Mouse (Mus musculus) heart, adult 2 months (tissue): ENCODE measurements around the gene Cntn2. TPM values are rescaled to one million over a fixed set of nuclear protein-coding genes. Genes with fewer than 3 reads are reported as not detected.
A peak's percentile ranks its signal among the peaks of the same experiment; 100 is the strongest.

Experiments
- DNase-seq, 2 experiments: peaks; one replicate each; pipeline ENCODE4 v3.0.0; 2021
- H3K27ac ChIP-seq: fragments of 200-600 bp; 2 replicates; pipeline ENCODE4 v1.8.1; 2022
- H3K27me3 ChIP-seq: fragments of 200-500 bp; 2 replicates; pipeline ENCODE4 v1.6.1; 2012; ENCODE audit warnings: mild to moderate bottlenecking, low read length, inconsistent platforms, mixed read lengths; ENCODE audit not compliant: control insufficient read depth, insufficient read depth
- H3K36me3 ChIP-seq: fragments of 200-500 bp; 2 replicates; pipeline ENCODE4 v1.6.1; 2012; ENCODE audit warnings: low read length, inconsistent platforms; ENCODE audit not compliant: control insufficient read depth, insufficient read depth
- H3K4me1 ChIP-seq: fragments of 200-500 bp; 2 replicates; pipeline ENCODE4 v1.6.1; 2011; ENCODE audit warnings: low read length; ENCODE audit not compliant: control insufficient read depth, insufficient read depth
- H3K4me3 ChIP-seq: fragments of 200-600 bp; 2 replicates; pipeline ENCODE4 v1.8.1; 2022
- H3K79me2 ChIP-seq: fragments of 200-500 bp; replicated peaks from 2 replicates; pipeline ENCODE4 v1.6.1; 2012; ENCODE audit warnings: mild to moderate bottlenecking, inconsistent platforms, low read length, moderate library complexity, mixed read lengths; ENCODE audit not compliant: control insufficient read depth, insufficient read depth
- H3K9ac ChIP-seq: fragments of 200-500 bp; 2 replicates; pipeline ENCODE4 v1.6.1; 2012; ENCODE audit warnings: low read depth, mild to moderate bottlenecking, control low read depth, inconsistent platforms, low read length, mixed read lengths
- CTCF ChIP-seq: fragments of 200-600 bp; IDR thresholded peaks from 2 replicates; pipeline ENCODE4 v1.8.1; 2022; ENCODE audit warnings: antibody characterized with exemption, mild to moderate bottlenecking, moderate library complexity
- EP300 ChIP-seq: fragments of 200-500 bp; IDR thresholded peaks from 2 replicates; pipeline ENCODE4 v1.6.1; 2011; ENCODE audit warnings: low read depth, low read length, control low read depth; ENCODE audit not compliant: insufficient read depth
- POLR2A ChIP-seq: fragments of 200-500 bp; IDR thresholded peaks from 2 replicates; pipeline ENCODE4 v1.6.1; 2011; ENCODE audit warnings: mild to moderate bottlenecking, low read depth, low read length, control low read depth; ENCODE audit not compliant: insufficient read depth
- WGBS: fragments of 180-500 bp; shearing (Covaris S2); methylation state at CpG from one replicate; pipeline ENCODE4 v1.1.7; 2018; 5-methylcytosine and 5-hydroxymethylcytosine counted together
- intact Hi-C: fragments of 180-260 bp; cut with DNase I; formaldehyde crosslinking; loops from one replicate; pipeline ENCODE4 v1.15.1; 2025
- polyA plus RNA-seq: library from polyadenylated mRNA; depleted of rRNA; stranded (reverse); fragments of >200 nt; gene quantifications from 2 replicates; pipeline ENCODE4 v1.2.3, GENCODE M21; 2012; rRNA removed
- total RNA-seq, 2 experiments: library from RNA; stranded (reverse); gene quantifications; 2 replicates each; pipeline ENCODE4 v1.2.3; 2021

The Cntn2 gene
- total and polyA plus RNA-seq, 3 experiments: 3.5 to 4.4 (median 3.8) TPM

GRCm38 (mm10) chr1:132469519-132469918 is 73.5 kb downstream of the Cntn2 start:
- H3K36me3 ChIP-seq: no peaks in the 10 kb centered on the region
- DNase-seq: no peak
- H3K79me2 ChIP-seq: no peaks in the 10 kb centered on the region
- no peak overlapping the region for H3K4me3 ChIP-seq
- H3K9ac ChIP-seq: no peak overlapping the region
- H3K27me3 ChIP-seq: no peaks in the 10 kb centered on the region
- intact Hi-C loops: no loop called here
- WGBS: 94% methylated on average over 7 of the region's 7 CpGs
- H3K27ac ChIP-seq: no peak overlapping the region
- TF ChIP-seq CTCF (peak; percentile 35), EP300 (no peak), POLR2A (no peak)
- H3K4me1 ChIP-seq: no peaks in the 10 kb centered on the region; the same call in 1 of the 2 replicates

GRCm38 (mm10) chr1:132468926-132469325 is 74.1 kb downstream of the Cntn2 start:
- H3K79me2 ChIP-seq: no peaks in the 10 kb centered on the region
- no peaks in the 10 kb centered on the region for H3K27me3 ChIP-seq
- no peaks in the 10 kb centered on the region for H3K36me3 ChIP-seq
- DNase-seq: no peak
- H3K27ac ChIP-seq: no peak overlapping the region
- no peaks in the 10 kb centered on the region for H3K4me1 ChIP-seq
- H3K4me3 ChIP-seq: no peak overlapping the region
- intact Hi-C loops: no loop called here
- no peak overlapping the region for H3K9ac ChIP-seq
- no peak for TF ChIP-seq POLR2A
- TF ChIP-seq EP300: no peak
- TF ChIP-seq CTCF: no peak

- no peak overlapping the region for H3K9ac ChIP-seq
- intact Hi-C loops: no loop called here
- DNase-seq: no peak
- no peaks in the 10 kb centered on the region for H3K27me3 ChIP-seq
- no peaks in the 10 kb centered on the region for H3K4me1 ChIP-seq
- no peaks in the 10 kb centered on the region; the same call in 1 of the 2 replicates for H3K36me3 ChIP-seq
- no peak overlapping the region for H3K27ac ChIP-seq
- TF ChIP-seq CTCF: no peak
- TF ChIP-seq POLR2A: no peak
- TF ChIP-seq EP300: no peak
- no peak overlapping the region for H3K4me3 ChIP-seq
- H3K79me2 ChIP-seq: no peaks in the 10 kb centered on the region
- WGBS: 70% methylated on average over 5 of the region's 5 CpGs
Observed at GRCm38 (mm10) chr1:132464651-132465050, 78.4 kb downstream of the Cntn2 start.

Other genes starting within 250 kb of the Cntn2 start
- 10 to 100 TPM; 15.4 to 21.0 TPM for gene Klhdc8a, start 244.6 kb downstream of the Cntn2 start, total RNA-seq
- gene Klhdc8a, start 244.6 kb downstream of the Cntn2 start, polyA plus RNA-seq: 15.9 and 18.7 TPM in 2 replicates
- 1 to 10 TPM; 4.1 to 4.3 TPM for gene Nuak2, start 227.1 kb downstream of the Cntn2 start, total RNA-seq
- 2.8 and 4.0 TPM in 2 replicates for gene Nuak2, start 227.1 kb downstream of the Cntn2 start, polyA plus RNA-seq
- gene Tmcc2, start 152.0 kb downstream of the Cntn2 start, total RNA-seq: 10 to 100 TPM; 21.9 to 25.4 TPM
- gene Tmcc2, start 152.0 kb downstream of the Cntn2 start, polyA plus RNA-seq: 17.5 and 19.4 TPM in 2 replicates
- 10 to 100 TPM; 14.6 to 16.0 TPM for gene Dstyk, start 125.7 kb downstream of the Cntn2 start, total RNA-seq
- gene Dstyk, start 125.7 kb downstream of the Cntn2 start, polyA plus RNA-seq: 8.9 and 24.1 TPM in 2 replicates
- gene Rbbp5, start 65.9 kb downstream of the Cntn2 start, total RNA-seq: 10 to 100 TPM; 21.6 to 24.5 TPM
- gene Rbbp5, start 65.9 kb downstream of the Cntn2 start, polyA plus RNA-seq: 16.7 and 27.5 TPM in 2 replicates
- gene Tmem81, start 37.0 kb downstream of the Cntn2 start, total RNA-seq: 1 to 10 TPM; 1.2 to 1.7 TPM
- gene Tmem81, start 37.0 kb downstream of the Cntn2 start, polyA plus RNA-seq: 1.1 and 2.0 TPM in 2 replicates
- gene Nfasc, start 198.5 kb upstream of the Cntn2 start, total RNA-seq: under 1 TPM; 0.10 to 0.14 TPM
- gene Nfasc, start 198.5 kb upstream of the Cntn2 start, polyA plus RNA-seq: 0.32 and 0.39 TPM in 2 replicates